8 mouse cellular contexts compared by ENCODE assay signal in genomic region chr11:87073866-87074440, GRCm38 (mm10). TPM values are rescaled to one million over a fixed set of nuclear protein-coding genes. Genes with fewer than 3 reads are reported as not detected.
DNase-seq lines count a peak whose midpoint lies in the region; ATAC-seq and TF ChIP-seq lines count a peak whose summit lies in the region.

Gene Gdpd1 (minus strand): TSS chr11:87074062.

- ATAC-seq in forebrain, embryonic 11.5 days (replicated peaks; ENCODE audit: low FRiP score), result peak; percentile 94
- peak; percentile 96 for ATAC-seq in heart, embryonic 16.5 days (replicated peaks; ENCODE audit: extremely low read depth, insufficient read depth, low FRiP score)
- peak; percentile 89 for ATAC-seq in liver, embryonic 15.5 days (ENCODE audit: insufficient read depth)
- ATAC-seq in neural tube, embryonic 13.5 days (ENCODE audit: low read depth), result peak; percentile 96

- peaks cover 13 to 26% of the 10 kb centered on the region in 2 experiments for H3K36me3 ChIP-seq in CH12.LX (replicated peaks in 1 of 2; ENCODE audit: control insufficient read depth in 1 of 2, insufficient read depth in 1 of 2, low read length in 1 of 2)
- no peaks in the 10 kb centered on the region for H3K36me3 ChIP-seq in forebrain, embryonic 11.5 days (ENCODE audit: control insufficient read depth, insufficient read depth, low read length)
- H3K36me3 ChIP-seq in heart, embryonic 16.5 days (ENCODE audit: control insufficient read depth, insufficient read depth), result peaks cover 11% of the 10 kb centered on the region
- H3K36me3 ChIP-seq in liver, embryonic 15.5 days (replicated peaks), result peaks cover 24% of the 10 kb centered on the region
- H3K36me3 ChIP-seq in neural tube, embryonic 13.5 days, result peaks cover 29% of the 10 kb centered on the region
- peaks cover 5% of the 10 kb centered on the region for H3K36me3 ChIP-seq in testis, adult 2 months (ENCODE audit: control insufficient read depth, insufficient read depth, low read length)

- peaks cover 0 to 15% of the 10 kb centered on the region in 2 experiments; a peak in 2 of 4 replicates for H3K4me1 ChIP-seq in CH12.LX (ENCODE audit: control insufficient read depth in 1 of 2, insufficient read depth in 2 of 2)
- H3K4me1 ChIP-seq in forebrain, embryonic 11.5 days (replicated peaks; ENCODE audit: control insufficient read depth, insufficient read depth, low read length), result 0 out of 2 replicates have a peak, but pooled peaks cover 2% of the 10 kb centered on the region
- H3K4me1 ChIP-seq in heart, embryonic 16.5 days (ENCODE audit: control insufficient read depth, insufficient read depth, low read length), result peaks cover 5% of the 10 kb centered on the region
- H3K4me1 ChIP-seq in liver, embryonic 15.5 days (replicated peaks), result peaks cover 21% of the 10 kb centered on the region
- H3K4me1 ChIP-seq in neural tube, embryonic 13.5 days (replicated peaks), result peaks cover 49% of the 10 kb centered on the region
- H3K4me1 ChIP-seq in testis, adult 2 months (ENCODE audit: control insufficient read depth, insufficient read depth, low read length), result peaks cover 5% of the 10 kb centered on the region

- WGBS in forebrain, embryonic 11.5 days, result under 1% methylated on average over 43 of the region's 43 CpGs
- under 1% methylated on average over 43 of the region's 43 CpGs for WGBS in heart, embryonic 16.5 days
- 2% methylated on average over 43 of the region's 43 CpGs for WGBS in liver, embryonic 15.5 days (ENCODE audit: insufficient replicate concordance)
- under 1% methylated on average over 43 of the region's 43 CpGs for WGBS in neural tube, embryonic 13.5 days

- TF ChIP-seq POLR2A in CH12.LX (IDR thresholded peaks at IDR 0.05; ENCODE audit: low read depth, low read length), result peak; percentile 87
- TF ChIP-seq POLR2A in testis, adult 2 months (IDR thresholded peaks at IDR 0.05; ENCODE audit: control insufficient read depth, low read depth, low read length), result peak; percentile 97

- dilution Hi-C loops in CH12.LX (cut with MboI; ENCODE audit: extremely low pct_ligation_motif_present, extremely low pct_unique_long_range_greater_than_20kb, low sequenced_read_pairs), result no loop called here

- in situ Hi-C loops in CH12.LX (cut with MboI; ENCODE audit: low pct_ligation_motif_present, low pct_unique_long_range_greater_than_20kb, low sequenced_read_pairs), result no loop called here

- H3K79me2 ChIP-seq in CH12.LX (replicated peaks; ENCODE audit: control insufficient read depth, extremely low read depth, insufficient read depth, poor library complexity, severe bottlenecking), result 0 out of 2 replicates have a peak, but pooled peaks cover 1% of the 10 kb centered on the region

- H3K4me3 ChIP-seq in CH12.LX (replicated peaks in 1 of 3; ENCODE audit: low read depth in 2 of 3, low read length in 2 of 3, poor library complexity in 1 of 3), result peak within 1 kb of the TSS; percentile 51 to 62 (median 59)
- H3K4me3 ChIP-seq in forebrain, embryonic 11.5 days (ENCODE audit: low read depth, low read length), result peak within 1 kb of the TSS; percentile 71
- peak within 1 kb of the TSS; percentile 84 for H3K4me3 ChIP-seq in heart, embryonic 16.5 days (ENCODE audit: low read length)
- H3K4me3 ChIP-seq in liver, embryonic 15.5 days (replicated peaks), result peak within 1 kb of the TSS; percentile 66
- H3K4me3 ChIP-seq in neural tube, embryonic 13.5 days, result peak within 1 kb of the TSS; percentile 70
- peak within 1 kb of the TSS; percentile 98 for H3K4me3 ChIP-seq in testis, adult 2 months (ENCODE audit: control insufficient read depth, low read depth, low read length)

- TF ChIP-seq EP300 in CH12.LX (IDR thresholded peaks at IDR 0.05; ENCODE audit: low read length), result no peak

- no peak within 1 kb of the TSS for H3K27ac ChIP-seq in CH12.LX (ENCODE audit: insufficient read depth, low read depth)
- peak within 1 kb of the TSS; percentile 94 for H3K27ac ChIP-seq in forebrain, embryonic 11.5 days (ENCODE audit: low read depth, low read length)
- peak within 1 kb of the TSS; percentile 87 for H3K27ac ChIP-seq in heart, embryonic 16.5 days (ENCODE audit: low read length)
- peak within 1 kb of the TSS; percentile 48; the same call in 1 of the 2 replicates for H3K27ac ChIP-seq in liver, embryonic 15.5 days (replicated peaks)
- peak within 1 kb of the TSS; percentile 98 for H3K27ac ChIP-seq in neural tube, embryonic 13.5 days (replicated peaks)
- H3K27ac ChIP-seq in testis, adult 2 months (ENCODE audit: control insufficient read depth, insufficient read depth, low read depth, low read length), result peak within 1 kb of the TSS; percentile 97

- peak within 1 kb of the TSS; percentile 73 for H3K9ac ChIP-seq in CH12.LX (ENCODE audit: insufficient read depth, low read depth)
- H3K9ac ChIP-seq in forebrain, embryonic 11.5 days (ENCODE audit: low read length), result peak within 1 kb of the TSS; percentile 84
- H3K9ac ChIP-seq in heart, embryonic 16.5 days (ENCODE audit: low read length), result peak within 1 kb of the TSS; percentile 93
- peak within 1 kb of the TSS; percentile 71 for H3K9ac ChIP-seq in liver, embryonic 15.5 days
- H3K9ac ChIP-seq in neural tube, embryonic 13.5 days, result peak within 1 kb of the TSS; percentile 95

- peak in 1 of 2 experiments; percentile 60; a peak in 2 of 4 replicates for TF ChIP-seq CTCF in CH12.LX (conservative IDR thresholded peaks at IDR 0.05 in 1 of 2, IDR thresholded peaks at IDR 0.05 in 1 of 2; ENCODE audit: low read depth in 2 of 2, low read length in 2 of 2)
- peak; percentile 18; the same call in 1 of the 2 replicates for TF ChIP-seq CTCF in testis, adult 2 months (IDR thresholded peaks at IDR 0.05; ENCODE audit: control insufficient read depth, insufficient read depth, insufficient replicate concordance, low read depth, low read length)

- TF ChIP-seq RAD21 in CH12.LX (IDR thresholded peaks at IDR 0.05; ENCODE audit: low read depth, low read length), result peak; percentile 48

- H3K4me2 ChIP-seq in CH12.LX (ENCODE audit: insufficient read depth, low read depth, poor library complexity, severe bottlenecking), result peak within 1 kb of the TSS; percentile 92
- peak within 1 kb of the TSS; percentile 91 for H3K4me2 ChIP-seq in forebrain, embryonic 11.5 days (ENCODE audit: low read depth, low read length, severe bottlenecking)
- peak within 1 kb of the TSS; percentile 99 for H3K4me2 ChIP-seq in heart, embryonic 16.5 days (ENCODE audit: low read depth, low read length)
- H3K4me2 ChIP-seq in liver, embryonic 15.5 days, result peak within 1 kb of the TSS; percentile 99
- peak within 1 kb of the TSS; percentile 66 for H3K4me2 ChIP-seq in neural tube, embryonic 13.5 days

- H3K9me3 ChIP-seq in CH12.LX (replicated peaks; ENCODE audit: low read length), result no peaks in the 10 kb centered on the region
- no peaks in the 10 kb centered on the region for H3K9me3 ChIP-seq in forebrain, embryonic 11.5 days (ENCODE audit: control insufficient read depth, low read length)
- no peaks in the 10 kb centered on the region for H3K9me3 ChIP-seq in heart, embryonic 16.5 days (replicated peaks; ENCODE audit: control insufficient read depth, low read length)
- no peaks in the 10 kb centered on the region for H3K9me3 ChIP-seq in liver, embryonic 15.5 days (replicated peaks)
- H3K9me3 ChIP-seq in neural tube, embryonic 13.5 days, result no peaks in the 10 kb centered on the region

- DNase-seq in CH12.LX (ENCODE audit: extremely low read depth), result peak; percentile 85
- peak; percentile 88 for DNase-seq in c-Kit-positive CD71-positive TER-119-negative erythroid progenitor cells, embryonic 14.5 days (ENCODE audit: low read depth)
- DNase-seq in forebrain, embryonic 11.5 days (ENCODE audit: low spot score), result peak; percentile 97
- peak; percentile 77 to 89 for DNase-seq in kidney, postnatal 36 days

- H3K27me3 ChIP-seq in CH12.LX (replicated peaks), result peaks cover 6% of the 10 kb centered on the region
- no peaks in the 10 kb centered on the region for H3K27me3 ChIP-seq in forebrain, embryonic 11.5 days (ENCODE audit: control insufficient read depth, insufficient read depth, low read length)
- H3K27me3 ChIP-seq in heart, embryonic 16.5 days (ENCODE audit: control insufficient read depth, insufficient read depth, low read length), result no peaks in the 10 kb centered on the region
- no peaks in the 10 kb centered on the region for H3K27me3 ChIP-seq in liver, embryonic 15.5 days
- H3K27me3 ChIP-seq in neural tube, embryonic 13.5 days, result no peaks in the 10 kb centered on the region
- no peaks in the 10 kb centered on the region for H3K27me3 ChIP-seq in testis, adult 2 months (ENCODE audit: control insufficient read depth, insufficient read depth, low read length)

TF ChIP-seq in CH12.LX, 34 proteins besides CTCF, POLR2A, EP300 and RAD21 (continues in another document):
- no peak; the same call in 1 of the 2 replicates for TF ChIP-seq ELF1 (IDR thresholded peaks at IDR 0.05; ENCODE audit: low read depth, low read length)
- TF ChIP-seq ZC3H11A (IDR thresholded peaks at IDR 0.05; ENCODE audit: low read depth, low read length), result no peak
- no peak for TF ChIP-seq MAFK (IDR thresholded peaks at IDR 0.05; ENCODE audit: insufficient replicate concordance, low read length)
- no peak for TF ChIP-seq KAT2A (IDR thresholded peaks at IDR 0.05; ENCODE audit: insufficient replicate concordance, low read length)
- no peak for TF ChIP-seq CHD2 (IDR thresholded peaks at IDR 0.05; ENCODE audit: low read length)
- TF ChIP-seq JUND (conservative IDR thresholded peaks at IDR 0.05; ENCODE audit: low read depth, low read length), result peak; percentile 46; the same call in 1 of the 2 replicates
- no peak for TF ChIP-seq RCOR1 (conservative IDR thresholded peaks at IDR 0.05; ENCODE audit: low read depth, low read length)
- TF ChIP-seq ZMIZ1 (IDR thresholded peaks at IDR 0.05; ENCODE audit: low read depth, low read length), result no peak
- peak; percentile 84 for TF ChIP-seq NELFE (IDR thresholded peaks at IDR 0.05; ENCODE audit: low read depth, low read length)
- TF ChIP-seq SMC3 (IDR thresholded peaks at IDR 0.05; ENCODE audit: low read depth, low read length), result peak; percentile 27; the same call in 1 of the 2 replicates
- TF ChIP-seq NRF1 (IDR thresholded peaks at IDR 0.05; ENCODE audit: low read depth, low read length), result peak; percentile 99
- TF ChIP-seq SIN3A (IDR thresholded peaks at IDR 0.05; ENCODE audit: low read length), result no peak; the same call in 1 of the 2 replicates
- TF ChIP-seq GABPA (IDR thresholded peaks at IDR 0.05; ENCODE audit: insufficient replicate concordance, low read depth, low read length), result no peak
- no peak for TF ChIP-seq MAZ (IDR thresholded peaks at IDR 0.05; ENCODE audit: low read depth, low read length)

RNA-seq across cellular contexts. Expression of gene Gdpd1, which starts in this region (rescaled TPM):
- total RNA-seq in CH12.LX (2012; rRNA removed) (2.9 and 3.9 TPM in 2 replicates), CH12.LX (2014; rRNA removed) (2.0 and 2.7 TPM in 2 replicates)
- polyA plus RNA-seq in CH12.LX (2012; ENCODE audit: insufficient read length, low read depth), result 2.3 TPM in 2 replicates
- 74.6 and 77.7 TPM in 2 replicates for polyA plus RNA-seq in forebrain, embryonic 11.5 days (2014; fragmentation: Nextera tagmentation; extraction: Ambion mirVana)
- polyA plus RNA-seq in heart, embryonic 16.5 days (2015; fragmentation: Nextera tagmentation; extraction: Ambion mirVana), result 27.5 and 32.1 TPM in 2 replicates
- polyA plus RNA-seq in liver, embryonic 15.5 days (2015; fragmentation: Nextera tagmentation; extraction: Ambion mirVana), result 4.7 and 5.0 TPM in 2 replicates
- polyA plus RNA-seq in neural tube, embryonic 13.5 days (2015; fragmentation: Nextera tagmentation; extraction: Ambion mirVana), result 183 and 185 TPM in 2 replicates
- 80.8 and 83.6 TPM in 2 replicates for polyA plus RNA-seq in testis, adult 2 months (2012; rRNA removed)
